Mouse (Mus musculus) cerebellum, adult 2 months (tissue): ENCODE results near the gene Sema4d.

ENCODE experiments used
- CTCF ChIP-seq: fragments of 200-500 bp; IDR thresholded peaks from 2 replicates; pipeline ENCODE4 v1.5.1; 2011; ENCODE audit warnings: low read depth, mild to moderate bottlenecking, control low read depth, low read length, moderate library complexity, borderline replicate concordance; ENCODE audit not compliant: insufficient read depth
- POLR2A ChIP-seq: fragments of 200-500 bp; IDR thresholded peaks from 2 replicates; pipeline ENCODE4 v1.6.1; 2011; ENCODE audit warnings: low read length, control low read depth, borderline replicate concordance; ENCODE audit not compliant: insufficient read depth

GRCm38 (mm10) chr13:51823822-51824495 lies 30.4 kb upstream of the Sema4d start:
- TF ChIP-seq CTCF (no peak), POLR2A (no peak)
